Mouse (Mus musculus) heart, adult 2 months (tissue): ENCODE data around the gene Creb3. TPM values are rescaled to one million over a fixed set of nuclear protein-coding genes. Genes with fewer than 3 reads are reported as not detected.
A peak's percentile ranks its signal among the peaks of the same experiment; 100 is the strongest.
"Not testable (repeated sequence)": the region's sequence is repeated elsewhere in the genome, so short reads cannot be mapped to it uniquely, and the experiment has no call there.

Source experiments
- DNase-seq, 2 experiments: peaks; one replicate each; pipeline ENCODE4 v3.0.0; 2021
- H3K27ac ChIP-seq: fragments of 200-600 bp; 2 replicates; pipeline ENCODE4 v1.8.1; 2022
- H3K27me3 ChIP-seq: fragments of 200-500 bp; 2 replicates; pipeline ENCODE4 v1.6.1; 2012; ENCODE audit warnings: mild to moderate bottlenecking, low read length, inconsistent platforms, mixed read lengths; ENCODE audit not compliant: control insufficient read depth, insufficient read depth
- H3K36me3 ChIP-seq: fragments of 200-500 bp; 2 replicates; pipeline ENCODE4 v1.6.1; 2012; ENCODE audit warnings: low read length, inconsistent platforms; ENCODE audit not compliant: control insufficient read depth, insufficient read depth
- H3K4me1 ChIP-seq: fragments of 200-500 bp; 2 replicates; pipeline ENCODE4 v1.6.1; 2011; ENCODE audit warnings: low read length; ENCODE audit not compliant: control insufficient read depth, insufficient read depth
- H3K4me3 ChIP-seq: fragments of 200-600 bp; 2 replicates; pipeline ENCODE4 v1.8.1; 2022
- H3K79me2 ChIP-seq: fragments of 200-500 bp; replicated peaks from 2 replicates; pipeline ENCODE4 v1.6.1; 2012; ENCODE audit warnings: mild to moderate bottlenecking, inconsistent platforms, low read length, moderate library complexity, mixed read lengths; ENCODE audit not compliant: control insufficient read depth, insufficient read depth
- H3K9ac ChIP-seq: fragments of 200-500 bp; 2 replicates; pipeline ENCODE4 v1.6.1; 2012; ENCODE audit warnings: low read depth, mild to moderate bottlenecking, control low read depth, inconsistent platforms, low read length, mixed read lengths
- CTCF ChIP-seq: fragments of 200-600 bp; IDR thresholded peaks from 2 replicates; pipeline ENCODE4 v1.8.1; 2022; ENCODE audit warnings: antibody characterized with exemption, mild to moderate bottlenecking, moderate library complexity
- EP300 ChIP-seq: fragments of 200-500 bp; IDR thresholded peaks from 2 replicates; pipeline ENCODE4 v1.6.1; 2011; ENCODE audit warnings: low read depth, low read length, control low read depth; ENCODE audit not compliant: insufficient read depth
- POLR2A ChIP-seq: fragments of 200-500 bp; IDR thresholded peaks from 2 replicates; pipeline ENCODE4 v1.6.1; 2011; ENCODE audit warnings: mild to moderate bottlenecking, low read depth, low read length, control low read depth; ENCODE audit not compliant: insufficient read depth
- WGBS: fragments of 180-500 bp; shearing (Covaris S2); methylation state at CpG from one replicate; pipeline ENCODE4 v1.1.7; 2018; 5-methylcytosine and 5-hydroxymethylcytosine counted together
- intact Hi-C: fragments of 180-260 bp; cut with DNase I; formaldehyde crosslinking; loops from one replicate; pipeline ENCODE4 v1.15.1; 2025
- polyA plus RNA-seq: library from polyadenylated mRNA; depleted of rRNA; stranded (reverse); fragments of >200 nt; gene quantifications from 2 replicates; pipeline ENCODE4 v1.2.3, GENCODE M21; 2012
- total RNA-seq, 2 experiments: library from RNA; stranded (reverse); gene quantifications; 2 replicates each; pipeline ENCODE4 v1.2.3; 2021

Gene Creb3
- total and polyA plus RNA-seq, 3 experiments, result 29.8 to 46.5 (median 44.0) TPM

GRCm38 (mm10) chr4:43587681-43588080 is 25.5 kb downstream of the Creb3 start:
- Histone ChIP-seq H3K9ac (no peak overlapping the region), H3K36me3 (no peaks in the 10 kb centered on the region), H3K27me3 (no peaks in the 10 kb centered on the region), H3K4me3 (no peak overlapping the region; the same call in 1 of the 2 replicates), H3K4me1 (peaks cover 31% of the 10 kb centered on the region), H3K79me2 (no peaks in the 10 kb centered on the region), H3K27ac (peak overlapping the region; percentile 90)
- intact Hi-C loops, result loop anchor here (2.0 kb wide), 2 partner anchors 43 to 145 kb away; partner anchors contain the start of gene Npr2
- TF ChIP-seq POLR2A (no peak; the same call in none of the 2 replicates), CTCF (no peak), EP300 (peak; percentile 97)
- 15% methylated on average over 7 of the region's 7 CpGs for WGBS
- peak in 1 of 2 experiments; percentile 53 for DNase-seq

DNA sequence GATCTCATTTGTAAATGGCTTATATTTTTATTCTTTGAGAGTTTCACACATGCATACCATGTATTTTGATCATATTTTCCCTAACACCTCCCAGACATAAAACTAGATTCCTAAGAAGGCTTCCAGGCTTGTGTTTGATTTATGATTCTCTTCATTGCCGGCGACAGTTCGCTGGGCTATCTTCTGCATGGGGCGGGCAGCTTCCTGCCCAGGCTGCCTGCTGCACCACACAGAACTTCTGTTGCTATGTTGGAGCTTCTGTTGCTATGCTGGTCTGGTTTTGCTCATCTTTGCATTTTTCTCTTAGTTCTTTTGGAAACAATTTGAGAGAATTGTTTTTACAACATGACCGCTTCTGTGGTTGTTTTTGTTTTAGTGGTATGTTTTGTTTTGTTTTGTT is 29.4 kb downstream of the Creb3 start:
- H3K4me1 ChIP-seq, result peaks cover 11% of the 10 kb centered on the region
- 40% methylated on average over 5 of the region's 5 CpGs for WGBS
- DNase-seq, result no peak
- no peak for TF ChIP-seq CTCF
- no peak overlapping the region for H3K9ac ChIP-seq
- H3K36me3 ChIP-seq, result no peaks in the 10 kb centered on the region
- H3K4me3 ChIP-seq, result no peak overlapping the region
- H3K27ac ChIP-seq, result no peak overlapping the region
- no peaks in the 10 kb centered on the region for H3K79me2 ChIP-seq
- intact Hi-C loops, result no loop called here
- H3K27me3 ChIP-seq, result no peaks in the 10 kb centered on the region

DNA sequence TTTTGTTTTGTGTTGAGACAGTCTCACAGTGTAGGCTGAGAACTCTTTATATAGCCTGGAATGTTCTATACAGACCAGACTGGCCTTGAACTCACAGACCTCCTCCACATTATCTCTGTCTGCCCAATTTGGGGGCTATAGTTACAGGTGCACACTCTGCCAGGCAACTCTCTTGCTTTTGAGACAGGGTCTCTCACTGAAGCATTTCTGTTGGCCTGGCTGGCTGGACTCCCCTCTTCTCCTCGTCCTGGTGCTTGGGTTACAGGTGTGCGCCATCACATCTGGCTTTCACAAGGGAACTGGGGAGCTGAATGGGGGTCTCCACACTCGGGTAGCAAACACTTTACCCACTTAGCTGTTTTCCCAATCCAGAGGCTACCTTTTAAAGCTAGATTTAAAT is 29.8 kb downstream of the Creb3 start:
- H3K4me1 ChIP-seq, result peaks cover 8% of the 10 kb centered on the region
- no peaks in the 10 kb centered on the region for H3K27me3 ChIP-seq
- H3K9ac ChIP-seq, result no peak overlapping the region
- no peak overlapping the region for H3K4me3 ChIP-seq
- no peak for TF ChIP-seq POLR2A
- TF ChIP-seq EP300, result no peak
- TF ChIP-seq CTCF, result no peak
- no peaks in the 10 kb centered on the region for H3K36me3 ChIP-seq
- WGBS, result 79% methylated on average over 3 of the region's 3 CpGs
- intact Hi-C loops, result no loop called here
- no peaks in the 10 kb centered on the region for H3K79me2 ChIP-seq
- DNase-seq, result no peak
- H3K27ac ChIP-seq, result no peak overlapping the region

DNA sequence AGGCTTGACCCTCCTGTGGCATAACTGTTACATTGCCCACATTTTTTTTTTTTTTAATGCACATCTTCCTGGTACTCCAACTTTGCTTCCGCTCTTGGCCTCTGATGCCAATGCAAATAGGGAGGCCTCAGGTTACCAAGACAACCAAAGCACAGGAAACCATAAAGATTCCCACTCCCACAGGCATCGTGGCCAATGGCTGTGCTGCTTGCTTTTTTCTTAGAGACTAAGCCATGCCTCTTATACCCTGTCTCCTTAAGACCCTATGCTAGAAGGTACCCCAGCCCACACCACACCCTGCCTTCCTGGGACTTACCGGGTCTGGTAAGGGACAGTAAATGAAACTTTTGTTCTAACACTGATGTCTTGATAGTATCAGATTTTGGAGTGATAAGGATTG is 31.3 kb downstream of the Creb3 start:
- H3K36me3 ChIP-seq, result no peaks in the 10 kb centered on the region
- H3K4me1 ChIP-seq, result peaks cover 2% of the 10 kb centered on the region; the same call in 1 of the 2 replicates
- no peak overlapping the region for H3K4me3 ChIP-seq
- H3K79me2 ChIP-seq, result no peaks in the 10 kb centered on the region
- DNase-seq, result no peak
- H3K27me3 ChIP-seq, result no peaks in the 10 kb centered on the region
- intact Hi-C loops, result no loop called here
- H3K27ac ChIP-seq, result no peak overlapping the region
- WGBS, result 69% methylated on average over 3 of the region's 3 CpGs
- H3K9ac ChIP-seq, result no peak overlapping the region
- TF ChIP-seq EP300, result no peak
- no peak for TF ChIP-seq POLR2A
- no peak for TF ChIP-seq CTCF

- H3K27ac ChIP-seq, H3K27me3 ChIP-seq, intact Hi-C loops, H3K4me3 ChIP-seq, H3K4me1 ChIP-seq, H3K36me3 ChIP-seq, H3K79me2 ChIP-seq, DNase-seq, H3K9ac ChIP-seq: not testable (repeated sequence)
- 82% methylated on average over 2 of the region's 2 CpGs for WGBS
Measured at GRCm38 (mm10) chr4:43596597-43596996, 34.5 kb downstream of the Creb3 start.

DNA sequence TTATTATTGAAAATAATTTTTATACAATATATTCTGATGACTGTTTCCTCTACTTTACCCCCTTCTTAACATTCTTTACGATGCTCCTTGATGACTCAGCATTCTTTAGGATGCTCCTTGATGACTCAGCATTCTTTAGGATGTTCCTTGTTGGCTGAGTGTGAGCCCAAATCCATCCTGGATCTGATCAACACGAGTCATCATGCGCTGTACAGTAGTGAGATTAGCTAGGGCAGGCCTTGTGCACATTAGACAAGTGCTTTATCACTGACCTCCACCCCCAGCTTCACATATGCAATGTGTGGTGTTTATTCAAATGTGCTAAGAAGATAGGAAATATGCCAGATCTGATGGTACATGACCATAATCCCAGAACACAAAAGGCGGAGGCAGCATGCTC is 36.1 kb downstream of the Creb3 start:
- H3K9ac ChIP-seq, result no peak overlapping the region
- intact Hi-C loops, result no loop called here
- H3K4me1 ChIP-seq, result no peaks in the 10 kb centered on the region
- no peak overlapping the region for H3K27ac ChIP-seq
- H3K27me3 ChIP-seq, result no peaks in the 10 kb centered on the region
- 73% methylated on average over 4 of the region's 4 CpGs for WGBS
- no peak for DNase-seq
- TF ChIP-seq POLR2A (no peak), EP300 (no peak), CTCF (no peak)
- H3K79me2 ChIP-seq, result no peaks in the 10 kb centered on the region
- no peak overlapping the region for H3K4me3 ChIP-seq
- H3K36me3 ChIP-seq, result no peaks in the 10 kb centered on the region
